Mouse (Mus musculus) stomach, embryonic 14.5 days (tissue): Measurements from ENCODE around the gene Rbm42. TPM values are rescaled to one million over a fixed set of nuclear protein-coding genes. Genes with fewer than 3 reads are reported as not detected.

Source experiments
- ATAC-seq: fragments of 200-750 bp; cut with Nextera tagmentation; 2 replicates; pipeline ENCODE4 v1.8.0; 2017; ENCODE audit warnings: low read depth, moderate TSS enrichment; ENCODE audit not compliant: insufficient number of reproducible peaks, insufficient read depth, low FRiP score
- H3K27ac ChIP-seq: fragments of 300-500 bp; sonication (generic); 2 replicates; pipeline ENCODE4 v1.5.1; 2014; ENCODE audit warnings: mild to moderate bottlenecking, low read length, moderate library complexity, mixed read lengths
- H3K27me3 ChIP-seq: fragments of 300-500 bp; sonication (generic); 2 replicates; pipeline ENCODE4 v1.6.1; 2014; ENCODE audit warnings: low read length, control low read depth, mixed read lengths; ENCODE audit not compliant: control insufficient read depth, insufficient read depth
- H3K36me3 ChIP-seq: fragments of 300-500 bp; sonication (generic); 2 replicates; pipeline ENCODE4 v1.6.1; 2014; ENCODE audit warnings: mild to moderate bottlenecking, control low read depth, low read length, moderate library complexity, mixed read lengths; ENCODE audit not compliant: control insufficient read depth, insufficient read depth
- H3K4me1 ChIP-seq: fragments of 300-500 bp; sonication (generic); 2 replicates; pipeline ENCODE4 v1.6.1; 2014; ENCODE audit warnings: low read length, control low read depth, mixed read lengths; ENCODE audit not compliant: control insufficient read depth, insufficient read depth
- H3K4me2 ChIP-seq: fragments of 300-500 bp; sonication (generic); replicated peaks from 2 replicates; pipeline ENCODE4 v1.6.1; 2014; ENCODE audit warnings: low read depth, low read length, control low read depth
- H3K4me3 ChIP-seq: fragments of 300-500 bp; sonication (generic); 2 replicates; pipeline ENCODE4 v1.5.1; 2014; ENCODE audit warnings: low read depth, low read length, control low read depth
- H3K9ac ChIP-seq: fragments of 300-500 bp; sonication (generic); replicated peaks from 2 replicates; pipeline ENCODE4 v1.6.1; 2014; ENCODE audit warnings: low read depth, mild to moderate bottlenecking, control low read depth, low read length, moderate library complexity, mixed read lengths
- H3K9me3 ChIP-seq: fragments of 300-500 bp; sonication (generic); 2 replicates; pipeline ENCODE4 v1.6.1; 2016; ENCODE audit warnings: low read depth, low read length, control low read depth; ENCODE audit not compliant: control insufficient read depth
- WGBS: fragments of 180-500 bp; shearing (Covaris S2); extraction: QIAGEN DNeasy Blood & Tissue Kit; methylation state at CpG from one replicate; pipeline ENCODE4 v1.1.7; 2014; 5-methylcytosine and 5-hydroxymethylcytosine counted together
- polyA plus RNA-seq: library from polyadenylated mRNA; unstranded; fragments of >200 nt; fragmentation: Nextera tagmentation; extraction: Ambion mirVana; gene quantifications from 2 replicates; pipeline ENCODE4 v1.2.1, GENCODE M21; 2014

Gene Rbm42
- polyA plus RNA-seq, 1 experiment from 2014 or later = 85.7 TPM

DNA sequence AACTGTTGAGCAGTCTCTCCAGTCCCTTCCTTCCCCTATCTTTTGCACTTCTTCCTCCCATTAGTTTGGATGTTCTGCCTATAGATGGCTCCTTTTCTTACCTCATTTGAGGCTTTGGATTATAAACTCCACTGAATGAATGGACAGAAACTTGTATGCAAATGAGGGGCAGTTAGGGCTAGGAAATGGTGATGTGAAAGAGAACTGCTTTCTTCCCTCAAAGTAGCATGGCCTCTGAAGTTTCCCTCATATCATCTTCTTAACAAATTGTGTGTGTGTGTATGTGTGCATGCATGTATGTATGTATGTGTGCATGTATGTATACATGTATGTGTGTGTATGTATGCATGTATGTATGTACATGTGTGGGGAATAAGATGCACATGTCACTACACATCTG is 21.1 kb downstream of the Rbm42 start:
- H3K4me2 ChIP-seq = no peak overlapping the region
- H3K27ac ChIP-seq = no peak overlapping the region
- peaks cover 3% of the 10 kb centered on the region; the same call in 1 of the 2 replicates for H3K36me3 ChIP-seq
- peaks cover 6% of the 10 kb centered on the region; the same call in 1 of the 2 replicates for H3K4me1 ChIP-seq
- H3K27me3 ChIP-seq = peaks cover 10% of the 10 kb centered on the region
- no peak overlapping the region for H3K9ac ChIP-seq
- no peak overlapping the region for H3K4me3 ChIP-seq
- no peaks in the 10 kb centered on the region for H3K9me3 ChIP-seq
- no peak for ATAC-seq

DNA sequence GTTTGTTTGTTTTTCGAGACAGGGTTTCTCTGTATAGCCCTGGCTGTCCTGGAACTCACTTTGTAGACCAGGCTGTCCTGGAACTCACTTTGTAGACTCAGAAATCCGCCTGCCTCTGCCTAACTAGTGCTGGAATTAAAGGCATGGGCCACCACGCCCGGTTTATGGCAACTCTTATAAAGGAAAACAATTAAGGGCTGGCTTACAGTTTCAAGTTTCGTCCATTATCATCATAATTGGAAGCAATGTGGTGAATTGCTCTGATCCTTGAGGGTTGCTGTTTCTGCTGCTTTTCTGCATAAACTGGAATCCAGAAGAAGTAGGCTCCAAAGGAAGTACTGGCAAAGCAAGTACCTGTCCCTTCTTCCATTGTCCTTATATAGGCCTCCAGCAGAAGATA is 23.5 kb downstream of the Rbm42 start:
- Histone ChIP-seq H3K9me3 (no peaks in the 10 kb centered on the region), H3K9ac (no peak overlapping the region), H3K4me3 (no peak overlapping the region), H3K36me3 (peaks cover 25% of the 10 kb centered on the region), H3K4me2 (no peak overlapping the region), H3K4me1 (peaks cover 6% of the 10 kb centered on the region; the same call in 1 of the 2 replicates), H3K27me3 (no peaks in the 10 kb centered on the region), H3K27ac (no peak overlapping the region)
- WGBS = 83% methylated on average over 5 of the region's 5 CpGs
- ATAC-seq = no peak

DNA sequence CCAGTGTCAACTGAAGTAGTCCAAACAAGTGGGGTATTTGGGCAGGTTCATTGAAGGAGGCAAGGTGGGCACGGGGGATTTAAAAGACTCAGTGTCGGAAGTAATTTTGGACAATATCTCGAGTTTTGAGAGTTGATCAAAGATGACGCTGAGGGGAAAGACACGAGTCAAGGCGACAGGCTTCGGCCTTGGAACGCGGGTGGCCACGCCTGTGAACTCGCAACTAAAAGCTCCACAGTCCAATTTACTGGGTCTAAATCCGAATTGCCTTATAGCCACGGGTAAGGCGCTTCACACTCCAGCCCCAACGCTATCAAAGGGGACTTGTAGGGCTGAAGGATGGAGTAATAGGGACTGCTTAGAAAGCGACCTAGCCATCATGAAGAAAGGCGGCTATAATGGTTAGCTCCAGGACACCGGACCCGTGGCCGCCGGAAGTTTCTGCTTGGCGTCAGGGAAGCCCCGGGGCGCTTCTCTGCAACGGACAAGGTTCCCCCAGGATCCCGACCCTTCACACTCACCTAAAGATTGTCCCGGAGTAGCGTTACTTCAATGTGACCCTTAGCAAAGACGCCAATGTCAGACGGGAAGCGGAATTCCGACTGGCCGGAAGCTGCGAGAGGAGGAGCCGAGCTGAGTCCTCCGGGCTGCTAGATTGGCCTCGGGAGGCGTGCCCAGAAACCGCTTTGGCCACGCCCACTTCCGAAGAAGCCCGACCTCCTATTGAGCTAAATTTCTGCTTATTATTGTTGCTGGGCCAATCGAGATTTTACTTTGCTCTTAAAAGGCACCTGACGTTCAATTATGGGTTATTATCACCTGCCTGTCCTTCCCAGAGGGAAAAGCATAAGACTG is 24.4 kb downstream of the Rbm42 start, which contains the start of gene Cox6b1:
TSS of gene Cox6b1 (minus strand) at position 622 of the 855 bp plus-strand sequence.
- WGBS = 2% methylated on average over 44 of the region's 44 CpGs
- no peaks in the 10 kb centered on the region for H3K27me3 ChIP-seq
- peak within 1 kb of the TSS; percentile 88 for H3K4me3 ChIP-seq
- peak; percentile 95 for ATAC-seq
- H3K4me2 ChIP-seq = peak within 1 kb of the TSS; percentile 73
- no peak within 1 kb of the TSS for H3K27ac ChIP-seq
- peaks cover 6% of the 10 kb centered on the region; the same call in 1 of the 2 replicates for H3K4me1 ChIP-seq
- no peaks in the 10 kb centered on the region for H3K9me3 ChIP-seq
- H3K36me3 ChIP-seq = peaks cover 25% of the 10 kb centered on the region
- peak within 1 kb of the TSS; percentile 82 for H3K9ac ChIP-seq

DNA sequence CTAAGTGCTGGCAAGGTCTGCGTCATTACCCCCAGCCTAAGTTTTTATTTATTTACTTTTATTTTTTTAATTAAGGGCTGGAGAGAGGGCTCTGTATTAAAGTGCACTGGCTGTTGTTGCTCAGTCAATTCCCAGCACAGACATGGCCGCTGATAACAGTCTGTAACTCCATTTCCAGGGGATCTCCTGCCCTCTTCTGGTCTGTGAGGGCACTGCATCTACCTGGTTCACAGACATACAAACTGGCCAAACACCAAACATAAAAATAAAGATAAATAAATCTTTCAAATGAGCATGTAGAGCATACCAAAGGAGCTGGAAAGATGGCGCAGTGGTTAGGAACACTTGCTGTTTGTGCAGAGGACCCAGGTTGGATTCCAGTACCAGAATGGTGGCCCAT is 30.9 kb downstream of the Rbm42 start:
- no peak overlapping the region for H3K9ac ChIP-seq
- H3K36me3 ChIP-seq = peaks cover 54% of the 10 kb centered on the region
- H3K27me3 ChIP-seq = no peaks in the 10 kb centered on the region
- no peak overlapping the region for H3K4me3 ChIP-seq
- no peak overlapping the region for H3K4me2 ChIP-seq
- H3K9me3 ChIP-seq = no peaks in the 10 kb centered on the region
- no peak overlapping the region for H3K27ac ChIP-seq
- no peak for ATAC-seq
- 90% methylated on average over 3 of the region's 3 CpGs for WGBS
- no peaks in the 10 kb centered on the region for H3K4me1 ChIP-seq

DNA sequence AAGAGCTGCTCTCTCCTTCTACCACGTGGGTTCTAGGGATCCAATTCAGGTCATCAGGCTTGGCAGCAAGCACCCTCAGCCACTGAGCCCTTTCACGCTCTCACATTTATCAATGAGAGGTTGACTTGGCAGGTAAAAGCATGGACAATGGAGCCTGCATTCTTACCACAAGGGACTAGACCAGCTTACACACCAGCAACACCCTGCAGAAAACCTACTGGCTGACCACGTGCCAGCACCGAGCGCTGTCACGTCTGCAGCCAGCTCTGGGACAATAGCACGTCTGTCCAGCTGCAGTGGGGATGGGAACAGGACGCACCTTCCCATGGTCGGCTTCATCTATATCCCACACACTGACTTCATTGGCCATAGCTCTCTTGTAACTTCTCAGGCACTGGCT is 31.5 kb downstream of the Rbm42 start:
- Histone ChIP-seq H3K9me3 (no peaks in the 10 kb centered on the region), H3K4me2 (no peak overlapping the region), H3K4me3 (no peak overlapping the region), H3K27me3 (no peaks in the 10 kb centered on the region), H3K4me1 (no peaks in the 10 kb centered on the region), H3K27ac (no peak overlapping the region), H3K36me3 (peaks cover 50% of the 10 kb centered on the region), H3K9ac (no peak overlapping the region)
- no peak for ATAC-seq
- 93% methylated on average over 9 of the region's 9 CpGs for WGBS

DNA sequence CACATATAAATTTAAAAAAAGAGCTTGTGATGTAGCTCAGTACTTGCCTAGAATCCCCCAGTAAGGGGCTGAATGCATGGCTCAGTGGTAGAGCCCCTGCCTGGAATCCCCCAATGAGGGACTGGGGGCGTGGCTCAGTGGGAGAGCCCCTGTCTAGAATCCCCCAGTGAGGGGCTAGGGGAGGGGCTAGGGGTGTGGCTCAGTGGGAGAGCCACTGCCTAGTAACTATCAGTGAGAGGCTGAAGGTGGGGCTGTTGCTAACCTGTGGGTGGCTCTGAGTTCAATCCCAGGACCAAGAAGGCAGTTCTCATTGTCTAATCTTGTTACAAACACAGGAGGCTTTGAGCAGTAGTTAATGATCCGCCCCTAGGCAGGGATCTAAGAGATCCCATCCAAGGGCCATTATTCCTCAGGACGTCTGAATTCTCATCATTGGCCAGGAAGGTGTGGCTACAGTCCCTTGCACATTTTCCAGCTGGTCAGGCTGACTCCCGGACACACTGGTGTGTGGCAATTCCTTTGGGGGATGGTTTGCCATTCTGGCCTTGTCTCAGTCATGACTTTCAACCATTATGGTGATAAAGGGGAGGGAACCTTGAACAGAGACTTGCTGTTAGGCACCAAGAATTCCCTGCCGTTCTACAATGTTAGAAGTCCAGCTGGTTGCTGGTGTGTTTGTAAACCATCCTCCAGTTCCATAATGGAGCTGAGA is 34.9 kb downstream of the Rbm42 start:
- Histone ChIP-seq H3K27me3 (no peaks in the 10 kb centered on the region), H3K4me3 (no peak overlapping the region), H3K4me2 (no peak overlapping the region), H3K4me1 (no peaks in the 10 kb centered on the region), H3K27ac (no peak overlapping the region), H3K9ac (no peak overlapping the region), H3K36me3 (peaks cover 31% of the 10 kb centered on the region), H3K9me3 (no peaks in the 10 kb centered on the region)
- WGBS = 55% methylated on average over 5 of the region's 5 CpGs
- 0 out of 2 replicates have a peak, but pooled peaks have one; percentile 48 for ATAC-seq

DNA sequence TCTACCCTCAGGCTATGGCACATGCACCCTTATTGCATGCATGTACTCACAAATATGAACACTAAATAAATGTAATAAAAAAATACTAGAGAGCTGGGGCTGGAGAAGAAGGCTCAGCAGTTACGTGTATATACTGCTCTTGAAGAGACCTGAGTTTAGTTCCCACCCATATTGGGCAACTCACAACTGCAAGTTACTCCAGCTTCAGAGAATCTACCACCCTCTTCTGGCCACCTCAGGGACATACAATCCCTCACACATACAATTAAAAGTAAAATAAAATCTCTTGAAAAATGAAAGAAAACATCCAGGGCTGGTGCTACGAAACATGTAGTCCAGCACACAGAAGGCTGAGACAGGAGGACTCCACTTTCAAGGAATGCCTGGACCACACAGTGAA is 35.7 kb downstream of the Rbm42 start:
- Histone ChIP-seq H3K9me3 (no peaks in the 10 kb centered on the region), H3K27me3 (no peaks in the 10 kb centered on the region), H3K4me2 (no peak overlapping the region), H3K27ac (no peak overlapping the region), H3K4me1 (no peaks in the 10 kb centered on the region), H3K4me3 (no peak overlapping the region), H3K36me3 (peaks cover 29% of the 10 kb centered on the region), H3K9ac (no peak overlapping the region)
- ATAC-seq = no peak
- 79% methylated on average over 2 of the region's 2 CpGs for WGBS

DNA sequence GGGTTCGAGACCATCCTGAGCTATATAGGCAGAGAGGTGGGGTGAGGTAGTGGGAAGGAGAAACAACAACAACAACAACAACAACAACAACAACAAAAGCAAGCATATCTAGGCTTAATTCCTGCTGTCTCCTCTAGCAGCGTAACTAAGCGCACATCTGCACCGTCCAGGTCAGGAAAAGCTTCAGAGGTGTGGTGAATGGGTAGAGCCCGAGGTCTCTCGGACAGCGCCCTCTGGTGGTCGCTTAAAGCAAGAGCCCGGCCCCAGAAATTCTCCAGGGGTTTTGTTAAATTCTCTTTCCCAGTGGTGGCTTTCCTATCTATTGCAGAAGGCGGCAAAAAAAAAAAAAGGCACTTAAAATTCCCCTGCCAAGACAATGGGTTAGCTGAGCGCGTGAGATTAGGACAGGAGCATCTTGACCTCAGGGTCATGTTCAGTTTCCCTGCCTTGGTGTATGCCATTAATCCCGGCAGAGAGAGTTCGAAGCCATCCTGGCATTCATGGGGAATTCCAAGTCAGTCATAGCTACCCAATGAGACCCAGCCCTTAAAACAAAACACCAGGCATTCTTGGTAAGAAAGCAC is 36.5 kb downstream of the Rbm42 start:
- Histone ChIP-seq H3K27ac (no peak overlapping the region), H3K9ac (no peak overlapping the region), H3K4me1 (no peaks in the 10 kb centered on the region), H3K4me3 (no peak overlapping the region), H3K9me3 (no peaks in the 10 kb centered on the region), H3K27me3 (no peaks in the 10 kb centered on the region), H3K4me2 (no peak overlapping the region), H3K36me3 (peaks cover 22% of the 10 kb centered on the region)
- ATAC-seq = 0 out of 2 replicates have a peak, but pooled peaks have one; percentile 61
- 23% methylated on average over 14 of the region's 14 CpGs for WGBS
